Comparison of ENCODE assay signal across 15 mouse cellular contexts in the genomic region with DNA sequence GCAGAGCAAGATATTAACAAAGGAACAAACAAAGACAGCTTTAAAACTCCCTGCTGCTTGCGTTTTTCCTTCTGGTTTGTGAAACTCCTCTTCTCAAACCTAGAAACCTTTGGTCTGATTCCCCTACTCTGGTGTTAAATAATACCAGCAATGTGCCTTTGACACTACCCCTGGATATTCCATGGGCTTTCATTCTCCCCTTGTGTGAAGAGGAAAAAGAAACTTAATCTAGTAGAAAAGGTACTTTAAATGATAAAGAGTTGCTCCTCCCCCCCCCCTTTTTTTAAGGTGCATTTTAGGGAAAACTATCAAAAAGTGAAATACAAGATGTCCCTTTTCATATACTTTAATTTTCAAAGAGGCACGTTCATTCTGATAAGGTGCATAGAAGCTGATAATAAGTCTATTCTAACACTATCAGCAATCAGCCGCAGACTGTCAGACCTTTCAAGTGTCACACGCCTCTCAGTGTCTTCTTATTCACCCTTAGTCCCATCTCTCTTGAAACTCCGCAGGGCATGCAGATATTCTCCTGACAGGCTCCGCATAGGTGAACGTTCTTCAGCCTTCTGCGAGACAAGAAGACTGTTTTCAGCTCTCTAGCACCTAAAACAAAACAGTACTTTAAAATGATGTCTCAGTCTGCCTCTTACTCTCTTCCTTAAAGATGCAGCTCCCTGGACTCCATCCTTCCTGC.
DNase-seq lines count a peak whose midpoint lies in the region; ATAC-seq lines count a peak whose summit lies in the region.
"Had no signal": no experiment of that assay in that cellular context is flagged by ENCODE, and none has a peak within 500 bp of the region (broad histone marks: within the 10 kb centered on the region; RNA-seq: fewer than 3 reads in every experiment).

No protein-coding gene starts in this region.

- H3K4me3 ChIP-seq in hindbrain, embryonic 13.5 days, result no peak overlapping the region
- no peak overlapping the region for H3K4me3 ChIP-seq in neural tube, embryonic 13.5 days
- H3K4me3 ChIP-seq: heart, embryonic 15.5 days; intestine, embryonic 15.5 days had no signal

- H3K36me3 ChIP-seq in hindbrain, embryonic 13.5 days, result no peaks in the 10 kb centered on the region
- no peaks in the 10 kb centered on the region for H3K36me3 ChIP-seq in neural tube, embryonic 13.5 days
- H3K36me3 ChIP-seq: G1E; heart, embryonic 15.5 days; intestine, embryonic 15.5 days had no signal

- H3K9me3 ChIP-seq in hindbrain, embryonic 13.5 days, result no peaks in the 10 kb centered on the region
- H3K9me3 ChIP-seq in neural tube, embryonic 13.5 days, result no peaks in the 10 kb centered on the region
- H3K9me3 ChIP-seq: G1E; heart, embryonic 15.5 days; intestine, embryonic 15.5 days had no signal

- peak overlapping the region; percentile 5 for H3K4me2 ChIP-seq in hindbrain, embryonic 13.5 days
- H3K4me2 ChIP-seq in neural tube, embryonic 13.5 days, result peak overlapping the region; percentile 30
- H3K4me2 ChIP-seq: heart, embryonic 15.5 days; intestine, embryonic 15.5 days had no signal

- H3K27ac ChIP-seq in hindbrain, embryonic 13.5 days, result peak overlapping the region; percentile 83
- H3K27ac ChIP-seq in neural tube, embryonic 13.5 days (replicated peaks), result peak overlapping the region; percentile 78
- H3K27ac ChIP-seq: heart, embryonic 15.5 days; intestine, embryonic 15.5 days had no signal

- H3K4me1 ChIP-seq in hindbrain, embryonic 13.5 days (replicated peaks), result peaks cover 16% of the 10 kb centered on the region
- H3K4me1 ChIP-seq in neural tube, embryonic 13.5 days (replicated peaks), result peaks cover 25% of the 10 kb centered on the region
- H3K4me1 ChIP-seq: heart, embryonic 15.5 days; intestine, embryonic 15.5 days had no signal

- WGBS in hindbrain, embryonic 13.5 days, result 31% methylated on average over 8 of the region's 8 CpGs
- WGBS in neural tube, embryonic 13.5 days, result 53% methylated on average over 8 of the region's 8 CpGs

- H3K27me3 ChIP-seq in hindbrain, embryonic 13.5 days, result no peaks in the 10 kb centered on the region
- no peaks in the 10 kb centered on the region for H3K27me3 ChIP-seq in neural tube, embryonic 13.5 days
- H3K27me3 ChIP-seq: heart, embryonic 15.5 days; intestine, embryonic 15.5 days had no signal

- peak; percentile 57; the same call in 1 of the 2 replicates for ATAC-seq in hindbrain, embryonic 13.5 days (ENCODE audit: low FRiP score)
- peak; percentile 44; the same call in 1 of the 2 replicates for ATAC-seq in neural tube, embryonic 13.5 days (ENCODE audit: low read depth)
- no peak for ATAC-seq in CD4-positive, CD25-positive, alpha-beta regulatory T cell, adult 4 months
- ATAC-seq: intestine, embryonic 15.5 days had no signal

- DNase-seq in heart, adult 11 months, result peak; percentile 10
- DNase-seq in heart, postnatal 4 days, result no peak
- DNase-seq in brain, adult 2 months (ENCODE audit: low read depth, low spot score), result peak; percentile 22
- DNase-seq in ovary, adult 18-20 months (ENCODE audit: low spot score), result no peak
- no peak for DNase-seq in cerebellum, postnatal 14 days
- DNase-seq: cerebellum, adult 18-20 months; kidney, postnatal 4 days; liver; thymus, adult 2 months had no signal

- H3K9ac ChIP-seq in hindbrain, embryonic 13.5 days, result peak overlapping the region; percentile 49; the same call in 1 of the 2 replicates
- H3K9ac ChIP-seq in neural tube, embryonic 13.5 days, result 0 out of 2 replicates have a peak overlapping the region, but pooled peaks have one; percentile 32
- H3K9ac ChIP-seq: heart, embryonic 15.5 days; intestine, embryonic 15.5 days had no signal

Comparison
In these comparisons a context has a peak if more than half of its experiments do, and no peak if none do; other contexts are left out.
1. DNase-seq: peak in heart, adult 11 months (single experiment) and brain, adult 2 months (single experiment); none in heart, postnatal 4 days (single experiment), ovary, adult 18-20 months (single experiment) and cerebellum, postnatal 14 days (0 of 2).